Mouse (Mus musculus) heart, adult 2 months (tissue): ENCODE measurements at regions not wholly inside any gene's neighbourhood (a gene's known extent, or its start where the extent isn't known, plus 50 kb on each side); places are given as distances from the start of the nearest gene placed in this dataset.

Experiments
- CTCF ChIP-seq: fragments of 200-600 bp; IDR thresholded peaks from 2 replicates; pipeline ENCODE4 v1.8.1; 2022; ENCODE audit warnings: antibody characterized with exemption, mild to moderate bottlenecking, moderate library complexity
- POLR2A ChIP-seq: fragments of 200-500 bp; IDR thresholded peaks from 2 replicates; pipeline ENCODE4 v1.6.1; 2011; ENCODE audit warnings: mild to moderate bottlenecking, low read depth, low read length, control low read depth; ENCODE audit not compliant: insufficient read depth

DNA sequence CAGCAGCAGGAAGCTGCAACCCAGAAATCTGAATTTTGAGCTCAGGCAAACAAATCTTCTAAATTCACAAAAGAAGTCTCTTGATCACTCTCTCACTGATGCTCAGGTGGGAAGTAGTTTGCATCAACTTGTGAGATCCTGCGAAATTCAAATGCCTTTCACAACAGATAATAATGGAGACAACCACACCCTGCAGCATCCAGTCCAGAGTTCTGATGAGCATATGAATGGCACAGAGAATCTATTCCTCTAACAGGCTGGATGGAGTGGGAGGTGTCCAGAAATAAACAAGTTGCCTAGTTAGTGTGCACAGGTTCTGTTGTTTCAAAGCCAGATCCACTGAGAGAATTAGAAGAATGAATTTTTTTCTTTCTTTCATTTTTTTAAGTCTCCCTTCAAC lies 178.2 kb downstream of the Ptbp2 start:
- TF ChIP-seq CTCF (no peak), POLR2A (no peak)
